Mouse (Mus musculus): ENCODE measurements around the gene Gatad2a. TPM values are rescaled to one million over a fixed set of nuclear protein-coding genes. Genes with fewer than 3 reads are reported as not detected.

Gene Gatad2a
- polyA plus RNA-seq, 1 experiment from 2014 or later = 30.5 TPM

GRCm38 (mm10) chr8:69903063-69903542 lies 93.1 kb downstream of the Gatad2a start:
- Histone ChIP-seq H3K9me3 (replicated peaks; ENCODE audit: control insufficient read depth, low read length) (no peaks in the 10 kb centered on the region), H3K9ac (ENCODE audit: low read length) (peak overlapping the region; percentile 64), H3K36me3 (ENCODE audit: control insufficient read depth, insufficient read depth, low read length) (peaks cover 13% of the 10 kb centered on the region), H3K27ac (ENCODE audit: low read depth, low read length) (peak overlapping the region; percentile 85), H3K4me1 (ENCODE audit: control insufficient read depth, insufficient read depth, low read length) (peaks cover 16% of the 10 kb centered on the region), H3K4me3 (ENCODE audit: low read depth, low read length) (peak overlapping the region; percentile 62), H3K4me2 (ENCODE audit: low read length) (peak overlapping the region; percentile 96), H3K27me3 (replicated peaks; ENCODE audit: control insufficient read depth, insufficient read depth, low read length) (no peaks in the 10 kb centered on the region)
- ATAC-seq = peak; percentile 90
- DNase-seq (ENCODE audit: low spot score) = peak; percentile 100
- under 1% methylated on average over 43 of the region's 45 CpGs for WGBS

GRCm38 (mm10) chr8:69902163-69903062 lies 93.8 kb downstream of the Gatad2a start, which contains the start of the genes Tssk6, Ndufa13 and Yjefn3:
Tssk6 (plus strand) TSS chr8:69902184.
Ndufa13 (minus strand) TSS chr8:69902558.
Yjefn3 (minus strand) TSS chr8:69902712.
- Histone ChIP-seq H3K4me3 (ENCODE audit: low read depth, low read length) (peak within 1 kb of the TSS; percentile 62), H3K27ac (ENCODE audit: low read depth, low read length) (peak within 1 kb of the TSS; percentile 85), H3K9me3 (replicated peaks; ENCODE audit: control insufficient read depth, low read length) (no peaks in the 10 kb centered on the region), H3K36me3 (ENCODE audit: control insufficient read depth, insufficient read depth, low read length) (peaks cover 11% of the 10 kb centered on the region), H3K27me3 (replicated peaks; ENCODE audit: control insufficient read depth, insufficient read depth, low read length) (no peaks in the 10 kb centered on the region), H3K4me1 (ENCODE audit: control insufficient read depth, insufficient read depth, low read length) (peaks cover 16% of the 10 kb centered on the region), H3K9ac (ENCODE audit: low read length) (peak within 1 kb of the TSS; percentile 70), H3K4me2 (ENCODE audit: low read length) (peak within 1 kb of the TSS; percentile 96)
- 9% methylated on average over 89 of the region's 89 CpGs for WGBS
- DNase-seq (ENCODE audit: low spot score) (no peak), ATAC-seq (peak; percentile 1)

GRCm38 (mm10) chr8:69901484-69902162 lies 94.6 kb downstream of the Gatad2a start:
- Histone ChIP-seq H3K36me3 (ENCODE audit: control insufficient read depth, insufficient read depth, low read length) (peaks cover 10% of the 10 kb centered on the region), H3K27ac (ENCODE audit: low read depth, low read length) (peak overlapping the region; percentile 70), H3K9ac (ENCODE audit: low read length) (peak overlapping the region; percentile 70), H3K4me1 (ENCODE audit: control insufficient read depth, insufficient read depth, low read length) (peaks cover 16% of the 10 kb centered on the region), H3K4me3 (ENCODE audit: low read depth, low read length) (peak overlapping the region; percentile 62), H3K4me2 (ENCODE audit: low read length) (peak overlapping the region; percentile 96), H3K27me3 (replicated peaks; ENCODE audit: control insufficient read depth, insufficient read depth, low read length) (no peaks in the 10 kb centered on the region), H3K9me3 (replicated peaks; ENCODE audit: control insufficient read depth, low read length) (no peaks in the 10 kb centered on the region)
- ATAC-seq = peak; percentile 69
- DNase-seq (ENCODE audit: low spot score) = peak; percentile 97
- WGBS = 3% methylated on average over 41 of the region's 41 CpGs

GRCm38 (mm10) chr8:69900895-69901451 lies 95.2 kb downstream of the Gatad2a start:
- WGBS = 22% methylated on average over 12 of the region's 12 CpGs
- ATAC-seq (no peak), DNase-seq (ENCODE audit: low spot score) (no peak)
- Histone ChIP-seq H3K27me3 (replicated peaks; ENCODE audit: control insufficient read depth, insufficient read depth, low read length) (no peaks in the 10 kb centered on the region), H3K36me3 (ENCODE audit: control insufficient read depth, insufficient read depth, low read length) (peaks cover 12% of the 10 kb centered on the region), H3K4me3 (ENCODE audit: low read depth, low read length) (peak overlapping the region; percentile 62), H3K4me2 (ENCODE audit: low read length) (peak overlapping the region; percentile 96), H3K9ac (ENCODE audit: low read length) (peak overlapping the region; percentile 70), H3K4me1 (ENCODE audit: control insufficient read depth, insufficient read depth, low read length) (peaks cover 16% of the 10 kb centered on the region), H3K9me3 (replicated peaks; ENCODE audit: control insufficient read depth, low read length) (no peaks in the 10 kb centered on the region), H3K27ac (ENCODE audit: low read depth, low read length) (peak overlapping the region; percentile 61)

- no peak overlapping the region for H3K9ac ChIP-seq (ENCODE audit: low read length)
Observed at GRCm38 (mm10) chr8:69899876-69900275, 96.3 kb downstream of the Gatad2a start.

GRCm38 (mm10) chr8:69897857-69898256 lies 98.3 kb downstream of the Gatad2a start:
- ATAC-seq (no peak), DNase-seq (ENCODE audit: low spot score) (no peak)
- Histone ChIP-seq H3K27me3 (replicated peaks; ENCODE audit: control insufficient read depth, insufficient read depth, low read length) (no peaks in the 10 kb centered on the region), H3K9me3 (replicated peaks; ENCODE audit: control insufficient read depth, low read length) (no peaks in the 10 kb centered on the region), H3K36me3 (ENCODE audit: control insufficient read depth, insufficient read depth, low read length) (peaks cover 12% of the 10 kb centered on the region), H3K27ac (ENCODE audit: low read depth, low read length) (no peak overlapping the region), H3K4me2 (ENCODE audit: low read length) (no peak overlapping the region), H3K4me3 (ENCODE audit: low read depth, low read length) (no peak overlapping the region), H3K4me1 (ENCODE audit: control insufficient read depth, insufficient read depth, low read length) (peaks cover 12% of the 10 kb centered on the region), H3K9ac (ENCODE audit: low read length) (no peak overlapping the region)
- 89% methylated on average over 6 of the region's 6 CpGs for WGBS

More at GRCm38 (mm10) chr8:69899876-69900275, 96.3 kb downstream of the Gatad2a start:
- Histone ChIP-seq H3K4me1 (ENCODE audit: control insufficient read depth, insufficient read depth, low read length) (peaks cover 16% of the 10 kb centered on the region), H3K4me3 (ENCODE audit: low read depth, low read length) (no peak overlapping the region), H3K27ac (ENCODE audit: low read depth, low read length) (no peak overlapping the region), H3K4me2 (ENCODE audit: low read length) (0 out of 2 replicates have a peak overlapping the region, but pooled peaks have one; percentile 96), H3K27me3 (replicated peaks; ENCODE audit: control insufficient read depth, insufficient read depth, low read length) (no peaks in the 10 kb centered on the region), H3K9me3 (replicated peaks; ENCODE audit: control insufficient read depth, low read length) (no peaks in the 10 kb centered on the region), H3K36me3 (ENCODE audit: control insufficient read depth, insufficient read depth, low read length) (peaks cover 12% of the 10 kb centered on the region)
- ATAC-seq = no peak
- WGBS = 100% methylated on average over 2 of the region's 2 CpGs
- DNase-seq (ENCODE audit: low spot score) = no peak

GRCm38 (mm10) chr8:69895772-69896451 lies 100.3 kb downstream of the Gatad2a start:
- no peak overlapping the region for H3K4me3 ChIP-seq (ENCODE audit: low read depth, low read length)
- no peaks in the 10 kb centered on the region for H3K9me3 ChIP-seq (replicated peaks; ENCODE audit: control insufficient read depth, low read length)
- H3K27ac ChIP-seq (ENCODE audit: low read depth, low read length) = no peak overlapping the region
- H3K27me3 ChIP-seq (replicated peaks; ENCODE audit: control insufficient read depth, insufficient read depth, low read length) = no peaks in the 10 kb centered on the region
- WGBS = 82% methylated on average over 4 of the region's 4 CpGs
- H3K9ac ChIP-seq (ENCODE audit: low read length) = no peak overlapping the region
- H3K4me2 ChIP-seq (ENCODE audit: low read length) = no peak overlapping the region
- ATAC-seq (no peak), DNase-seq (ENCODE audit: low spot score) (no peak)
- peaks cover 8% of the 10 kb centered on the region for H3K4me1 ChIP-seq (ENCODE audit: control insufficient read depth, insufficient read depth, low read length)
- H3K36me3 ChIP-seq (ENCODE audit: control insufficient read depth, insufficient read depth, low read length) = peaks cover 17% of the 10 kb centered on the region

- Histone ChIP-seq H3K9me3 (replicated peaks; ENCODE audit: control insufficient read depth, low read length) (no peaks in the 10 kb centered on the region), H3K4me2 (ENCODE audit: low read length) (no peak overlapping the region), H3K36me3 (ENCODE audit: control insufficient read depth, insufficient read depth, low read length) (peaks cover 17% of the 10 kb centered on the region), H3K4me3 (ENCODE audit: low read depth, low read length) (no peak overlapping the region), H3K27ac (ENCODE audit: low read depth, low read length) (no peak overlapping the region), H3K9ac (ENCODE audit: low read length) (no peak overlapping the region), H3K4me1 (ENCODE audit: control insufficient read depth, insufficient read depth, low read length) (no peaks in the 10 kb centered on the region; the same call in 1 of the 2 replicates), H3K27me3 (replicated peaks; ENCODE audit: control insufficient read depth, insufficient read depth, low read length) (peaks cover 9% of the 10 kb centered on the region)
- ATAC-seq (no peak), DNase-seq (ENCODE audit: low spot score) (no peak)
- 48% methylated on average over 6 of the region's 6 CpGs for WGBS
Observed at GRCm38 (mm10) chr8:69894836-69895332, 101.3 kb downstream of the Gatad2a start.

Data from forebrain, embryonic 14.5 days (tissue).